Mouse (Mus musculus): ENCODE data around the gene Dytn. TPM values are rescaled to one million over a fixed set of nuclear protein-coding genes. Genes with fewer than 3 reads are reported as not detected.
"Not testable (repeated sequence)": the region's sequence is repeated elsewhere in the genome, so short reads cannot be mapped to it uniquely, and the experiment has no call there.

The Dytn gene
- total RNA-seq (2021), result not detected

- no peak for DNase-seq
- intact Hi-C loops (cut with DNase I), result no loop called here
Observed at GRCm38 (mm10) chr1:63686827-63687226, at the start of gene Dytn. Dytn (minus strand) TSS chr1:63686927.

GRCm38 (mm10) chr1:63730240-63730771 is 43.6 kb upstream of the Dytn start, which contains the start of the genes Mdh1b and Fastkd2:
Mdh1b (minus strand) TSS chr1:63730318.
Fastkd2 (plus strand) TSS chr1:63730614.
- intact Hi-C loops (cut with DNase I), result loop anchor here (1.0 kb wide), 1 partner anchor 802 kb away; the partner anchor contains the start of gene Creb1
- peak; percentile 87 for DNase-seq

- intact Hi-C loops (cut with DNase I), result loop anchor here (1.0 kb wide), 1 partner anchor 803 kb away; the partner anchor contains the start of gene Creb1
Observed at GRCm38 (mm10) chr1:63729796-63730195, 43.1 kb upstream of the Dytn start.

GRCm38 (mm10) chr1:63720161-63720560 is 33.4 kb upstream of the Dytn start:
- intact Hi-C loops (cut with DNase I), result no loop called here
- no peak for DNase-seq

More at GRCm38 (mm10) chr1:63729796-63730195, 43.1 kb upstream of the Dytn start:
- DNase-seq, result no peak

GRCm38 (mm10) chr1:63708876-63709275 is 22.1 kb upstream of the Dytn start:
- DNase-seq, result no peak
- intact Hi-C loops (cut with DNase I), result no loop called here

- intact Hi-C loops (cut with DNase I), result no loop called here
- DNase-seq, result no peak
Observed at GRCm38 (mm10) chr1:63705733-63706132, 19.0 kb upstream of the Dytn start.

- intact Hi-C loops (cut with DNase I), result no loop called here
- no peak for DNase-seq
Observed at GRCm38 (mm10) chr1:63696861-63697260, 10.1 kb upstream of the Dytn start.

- intact Hi-C loops (cut with DNase I), result no loop called here
- no peak for DNase-seq
Observed at GRCm38 (mm10) chr1:63675975-63676374, 10.8 kb downstream of the Dytn start.

- intact Hi-C loops (cut with DNase I), result loop anchor here (1.0 to 5.0 kb wide), 3 partner anchors 283 to 1043 kb away; no protein-coding TSS in a partner anchor
- no peak for DNase-seq
Observed at GRCm38 (mm10) chr1:63668852-63669160, 17.9 kb downstream of the Dytn start.

- no peak for DNase-seq
- intact Hi-C loops (cut with DNase I), result loop anchor here (5.0 kb wide), 2 partner anchors 284 to 1044 kb away; no protein-coding TSS in a partner anchor
Observed at GRCm38 (mm10) chr1:63667949-63668851, 18.5 kb downstream of the Dytn start.

- no peak for DNase-seq
- intact Hi-C loops (cut with DNase I), result loop anchor here (5.0 kb wide), 2 partner anchors 285 to 1045 kb away; no protein-coding TSS in a partner anchor
Observed at GRCm38 (mm10) chr1:63667201-63667948, 19.4 kb downstream of the Dytn start.

GRCm38 (mm10) chr1:63666089-63666488 is 20.6 kb downstream of the Dytn start:
- no peak for DNase-seq
- intact Hi-C loops (cut with DNase I), result loop anchor here (5.0 kb wide), 2 partner anchors 286 to 1046 kb away; no protein-coding TSS in a partner anchor

GRCm38 (mm10) chr1:63659591-63659990 is 27.1 kb downstream of the Dytn start:
- intact Hi-C loops (cut with DNase I), result loop anchor here (1.0 to 5.0 kb wide), 3 partner anchors 789 to 1351 kb away; no protein-coding TSS in a partner anchor
- peak; percentile 30 to 35 for DNase-seq

GRCm38 (mm10) chr1:63658016-63658415 is 28.7 kb downstream of the Dytn start:
- DNase-seq, result peak; percentile 43 to 60
- intact Hi-C loops (cut with DNase I), result loop anchor here (2.0 to 5.0 kb wide), 2 partner anchors 791 to 1059 kb away; no protein-coding TSS in a partner anchor

GRCm38 (mm10) chr1:63639921-63640320 is 46.8 kb downstream of the Dytn start:
- DNase-seq, result no peak
- intact Hi-C loops (cut with DNase I), result no loop called here

GRCm38 (mm10) chr1:63630390-63630789 is 56.3 kb downstream of the Dytn start:
- DNase-seq; intact Hi-C loops (cut with DNase I): not testable (repeated sequence)

GRCm38 (mm10) chr1:63628211-63628610 is 58.5 kb downstream of the Dytn start:
- intact Hi-C loops (cut with DNase I), result no loop called here

GRCm38 (mm10) chr1:63615668-63616067 is 71.1 kb downstream of the Dytn start, which contains the start of gene Gm39653:
Gm39653 (plus strand) TSS chr1:63615968.
- DNase-seq, result no peak
- intact Hi-C loops (cut with DNase I), result no loop called here

More at GRCm38 (mm10) chr1:63628211-63628610, 58.5 kb downstream of the Dytn start:
- DNase-seq, result peak; percentile 13 to 20

- DNase-seq, result peak; percentile 7 to 46
- intact Hi-C loops (cut with DNase I), result no loop called here
Observed at GRCm38 (mm10) chr1:63614594-63614993, 72.1 kb downstream of the Dytn start.

GRCm38 (mm10) chr1:63609613-63610012 is 77.1 kb downstream of the Dytn start:
- no peak for DNase-seq
- intact Hi-C loops (cut with DNase I), result no loop called here

All from heart, postnatal 36 days (tissue).